In the genomic region with DNA sequence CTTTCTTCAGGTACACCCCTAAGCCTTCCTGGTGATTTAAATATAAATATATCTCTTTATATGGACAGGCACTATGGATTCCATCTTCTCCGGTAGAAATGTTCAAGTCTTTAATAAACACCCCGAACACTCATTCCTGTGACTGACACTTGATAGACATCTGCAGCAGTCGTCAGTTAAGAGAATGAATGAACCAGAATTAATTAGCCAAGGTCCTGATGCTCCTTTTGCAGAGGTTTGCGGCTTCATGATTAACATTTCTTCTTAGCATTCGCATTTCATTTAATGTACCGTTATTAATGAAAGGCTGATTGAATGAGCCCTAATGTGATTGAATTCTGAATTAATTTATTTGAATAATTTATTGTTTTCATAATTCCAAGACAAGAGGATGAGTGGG, we compare ENCODE assay signal across 26 mouse cellular contexts.
"Had no signal": no experiment of that assay in that cellular context is flagged by ENCODE, and none has a peak within 500 bp of the region (broad histone marks: within the 10 kb centered on the region; RNA-seq: fewer than 3 reads in every experiment).

No protein-coding gene starts in this region.

- H3K9ac ChIP-seq: heart, embryonic 13.5 days; heart, embryonic 15.5 days; hindbrain, embryonic 13.5 days; hindbrain, embryonic 15.5 days; kidney, embryonic 15.5 days; limb, embryonic 13.5 days; limb, embryonic 15.5 days; liver, embryonic 12.5 days; liver, embryonic 14.5 days had no signal

- H3K27me3 ChIP-seq: heart, embryonic 13.5 days; heart, embryonic 15.5 days; hindbrain, embryonic 13.5 days; hindbrain, embryonic 15.5 days; kidney, embryonic 15.5 days; limb, embryonic 13.5 days; limb, embryonic 15.5 days; liver, embryonic 12.5 days had no signal

- H3K4me1 ChIP-seq: hindbrain, embryonic 13.5 days; hindbrain, embryonic 15.5 days; kidney, embryonic 15.5 days; limb, embryonic 13.5 days; limb, embryonic 15.5 days; liver, embryonic 12.5 days had no signal

- H3K27ac ChIP-seq: heart, embryonic 10.5 days; heart, embryonic 13.5 days; heart, embryonic 15.5 days; hindbrain, embryonic 13.5 days; hindbrain, embryonic 15.5 days; hindbrain, postnatal 0 days; kidney, embryonic 15.5 days; kidney, postnatal 0 days; limb, embryonic 13.5 days; limb, embryonic 15.5 days; liver, embryonic 12.5 days; liver, embryonic 14.5 days had no signal

- H3K4me2 ChIP-seq: heart, embryonic 13.5 days; heart, embryonic 15.5 days; hindbrain, embryonic 13.5 days; hindbrain, embryonic 15.5 days; kidney, embryonic 15.5 days; limb, embryonic 13.5 days; limb, embryonic 15.5 days; liver, embryonic 12.5 days had no signal

- DNase-seq: gastrocnemius, postnatal 14 days; gastrocnemius, postnatal 36 days; heart, adult 18-20 months; heart, postnatal 14 days; heart, postnatal 36 days; kidney, adult 11 months; kidney, adult 2 months; kidney, adult 9 months; kidney, postnatal 14 days; kidney, postnatal 36 days; layer of hippocampus, adult 9-11 months; layer of hippocampus, postnatal 36 days; left cerebral cortex, postnatal 4 days had no signal

- ATAC-seq: hindbrain, postnatal 0 days; intestine, embryonic 16.5 days; liver, embryonic 12.5 days had no signal

- H3K9me3 ChIP-seq: heart, embryonic 10.5 days; heart, embryonic 13.5 days; heart, embryonic 15.5 days; hindbrain, embryonic 13.5 days; hindbrain, embryonic 15.5 days; kidney, embryonic 15.5 days; limb, embryonic 13.5 days; limb, embryonic 15.5 days; liver, embryonic 12.5 days had no signal

- H3K36me3 ChIP-seq: heart, embryonic 10.5 days; heart, embryonic 13.5 days; heart, embryonic 15.5 days; hindbrain, embryonic 13.5 days; hindbrain, embryonic 15.5 days; kidney, embryonic 15.5 days; limb, embryonic 13.5 days; limb, embryonic 15.5 days; liver, embryonic 12.5 days had no signal

- H3K4me3 ChIP-seq: heart, embryonic 10.5 days; heart, embryonic 13.5 days; heart, embryonic 15.5 days; hindbrain, embryonic 13.5 days; hindbrain, embryonic 15.5 days; kidney, embryonic 15.5 days; limb, embryonic 13.5 days; limb, embryonic 15.5 days; liver, embryonic 12.5 days had no signal
